Mouse (Mus musculus): ENCODE results near the gene Mxd3. TPM values are rescaled to one million over a fixed set of nuclear protein-coding genes. Genes with fewer than 3 reads are reported as not detected.
A peak's percentile ranks its signal among the peaks of the same experiment; 100 is the strongest.

Gene Mxd3
- total RNA-seq, 2 experiments from 2014 or later: 2.9 to 3.0 TPM

- DNase-seq: no peak
These were observed 2.7 kb upstream of the Mxd3 start for GRCm38 (mm10) chr13:55332331-55332730.

DNA sequence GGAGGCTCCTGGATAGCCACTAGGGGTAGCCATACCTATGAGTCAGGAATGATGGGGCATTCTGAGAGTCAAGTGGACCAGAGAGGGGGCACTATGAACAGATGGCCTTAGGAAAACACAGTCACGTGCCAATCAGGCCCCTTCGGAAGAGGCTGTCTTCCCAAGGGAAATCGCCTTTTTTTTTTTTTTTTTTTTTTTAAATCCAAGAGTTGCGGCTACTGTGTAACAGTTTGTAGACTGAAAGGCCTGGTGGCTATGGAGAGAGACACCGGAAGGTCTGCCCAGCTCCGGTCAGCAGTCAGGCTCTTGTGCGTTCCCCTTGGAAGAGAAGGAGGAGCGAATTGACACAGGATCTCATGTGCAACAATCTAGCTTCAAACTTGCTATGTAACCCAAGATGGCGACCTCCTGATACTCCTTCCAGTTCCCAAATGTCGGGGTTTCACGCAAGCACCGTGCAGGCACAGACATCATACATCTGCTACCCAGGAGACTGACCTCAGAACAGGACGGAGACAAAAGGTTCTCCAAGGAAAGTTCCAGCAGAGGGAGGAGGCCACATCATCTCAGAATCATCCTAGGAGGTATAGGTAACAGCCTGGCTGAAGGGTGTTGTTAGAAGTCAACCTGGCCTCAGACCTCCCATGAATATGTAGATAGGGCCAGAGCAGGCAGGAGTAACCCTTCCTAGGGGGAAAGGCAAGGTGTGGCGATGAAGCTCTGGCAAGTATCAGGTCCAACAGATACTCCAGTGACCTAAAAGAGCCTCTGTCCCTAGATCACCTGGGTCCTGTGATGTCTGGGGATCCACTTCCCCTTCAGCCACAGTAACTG is 1.2 kb upstream of the Mxd3 start:
- no peak for DNase-seq

GRCm38 (mm10) chr13:55329109-55329682 is 427 bp downstream of the Mxd3 start:
- no peak for DNase-seq

DNA sequence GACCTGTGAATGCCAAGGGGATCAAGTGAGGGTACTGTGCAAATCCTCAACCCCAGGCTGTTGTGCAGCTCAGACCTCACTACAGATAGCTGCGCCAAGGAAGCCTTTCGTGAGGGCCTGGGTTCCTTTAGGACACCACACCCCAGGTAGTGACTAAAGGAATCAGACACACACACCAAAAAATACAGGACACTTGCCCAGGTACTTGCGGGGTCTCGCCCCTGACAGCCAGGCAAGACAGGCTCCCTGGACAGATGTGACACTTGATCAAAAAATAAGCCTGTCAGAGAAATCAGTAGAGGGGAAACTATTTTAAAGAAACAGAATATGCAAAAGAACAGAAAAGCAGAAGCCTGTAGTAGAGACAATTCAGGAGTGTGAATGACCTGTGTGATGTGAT is 982 bp downstream of the Mxd3 start:
- no peak for DNase-seq

GRCm38 (mm10) chr13:55328171-55328570 is 1.5 kb downstream of the Mxd3 start:
- no peak for DNase-seq

- peak; percentile 89 for DNase-seq
These were observed 2.0 kb downstream of the Mxd3 start for GRCm38 (mm10) chr13:55327633-55328032.

DNA sequence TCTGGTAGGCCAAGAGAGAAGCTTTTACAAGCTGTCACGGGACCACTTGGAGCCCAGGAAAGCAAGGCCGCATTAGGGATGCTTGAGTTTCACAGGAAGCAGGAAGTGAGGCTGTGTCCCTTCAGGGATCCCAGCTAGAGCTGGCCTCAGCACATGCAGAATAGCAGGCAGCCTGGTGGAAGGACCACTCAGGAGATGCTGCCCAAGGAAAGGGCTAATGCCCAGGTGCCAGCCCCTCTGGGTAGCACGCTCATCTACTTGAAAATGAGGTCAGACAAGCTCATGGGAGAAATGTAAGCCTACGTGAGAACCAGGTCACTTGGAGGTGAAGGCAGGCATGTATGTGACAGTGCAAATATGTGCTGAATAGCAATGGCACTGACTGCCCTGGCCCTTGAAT is 2.5 kb downstream of the Mxd3 start:
- no peak for DNase-seq

GRCm38 (mm10) chr13:55325596-55325995 is 4.0 kb downstream of the Mxd3 start:
- DNase-seq: no peak

DNA sequence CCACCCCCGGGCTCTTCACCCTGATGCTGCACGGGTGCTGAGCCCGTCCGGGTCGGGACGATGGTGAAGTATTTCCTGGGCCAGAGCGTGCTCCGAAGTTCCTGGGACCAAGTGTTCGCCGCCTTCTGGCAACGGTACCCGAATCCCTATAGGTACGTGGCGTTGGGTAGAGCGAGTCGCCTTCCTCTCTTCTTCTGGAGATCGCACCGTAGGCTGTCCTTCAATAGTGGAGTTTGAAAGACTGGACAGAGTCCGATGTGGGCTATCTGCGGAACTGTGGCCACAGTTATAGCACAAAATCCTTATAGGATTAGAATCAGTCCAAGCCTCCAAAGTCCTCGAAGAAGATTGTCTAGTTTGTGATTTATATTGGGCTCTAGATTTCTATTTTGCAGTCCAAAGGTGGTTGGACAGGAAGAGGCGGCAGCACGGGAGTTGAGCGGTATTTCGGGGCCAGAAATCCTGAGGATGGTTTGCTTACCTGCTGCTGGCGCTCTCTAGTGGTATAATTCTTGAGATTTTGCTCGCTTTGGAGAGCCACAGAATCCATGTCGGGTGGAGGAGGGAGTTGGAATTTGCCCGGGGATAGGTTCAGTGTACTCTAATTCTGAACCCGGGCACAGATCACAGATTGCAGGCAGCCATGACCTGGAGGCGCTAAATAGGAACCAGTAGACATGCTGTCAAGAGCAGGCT is 7.3 kb downstream of the Mxd3 start:
- DNase-seq: peak; percentile 34 to 59

DNA sequence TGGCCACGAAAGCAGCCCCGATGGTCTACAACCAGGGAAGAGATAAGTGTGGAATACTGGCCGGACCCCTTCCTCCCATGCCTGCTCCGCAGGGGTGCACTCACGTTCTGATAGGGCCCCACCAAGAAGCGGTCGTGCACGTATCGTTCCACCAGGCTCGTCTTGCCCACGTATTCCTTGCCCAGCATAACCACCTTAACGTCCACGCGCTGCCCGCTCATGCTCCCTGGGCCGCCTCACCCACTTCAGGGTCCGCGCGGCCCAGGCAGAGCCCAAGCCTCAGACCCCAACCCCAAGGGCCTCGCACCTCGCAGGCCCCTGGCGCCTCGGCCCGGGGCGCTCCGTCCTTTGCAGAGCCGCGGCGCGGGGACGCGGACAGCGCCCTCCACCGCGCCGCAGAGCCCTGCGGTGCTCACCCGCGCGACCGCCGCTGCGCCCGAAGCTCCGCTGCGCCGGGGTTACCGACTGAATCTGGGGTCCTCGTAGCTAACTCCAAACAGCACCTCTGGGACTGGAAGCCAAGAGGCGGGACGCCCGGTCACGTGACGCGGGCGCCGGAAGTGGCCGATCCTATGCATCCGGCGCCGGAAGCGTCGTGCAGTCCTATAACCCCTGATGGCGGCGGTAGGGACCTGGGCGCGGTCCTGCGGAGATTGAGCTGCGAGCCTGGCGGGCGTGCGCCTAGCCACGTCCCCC is 8.0 kb downstream of the Mxd3 start, which contains the start of gene Rab24:
TSS of gene Rab24 (minus strand) at position 513 of the 696 bp plus-strand sequence.
- peak; percentile 90 to 93 for DNase-seq

DNA sequence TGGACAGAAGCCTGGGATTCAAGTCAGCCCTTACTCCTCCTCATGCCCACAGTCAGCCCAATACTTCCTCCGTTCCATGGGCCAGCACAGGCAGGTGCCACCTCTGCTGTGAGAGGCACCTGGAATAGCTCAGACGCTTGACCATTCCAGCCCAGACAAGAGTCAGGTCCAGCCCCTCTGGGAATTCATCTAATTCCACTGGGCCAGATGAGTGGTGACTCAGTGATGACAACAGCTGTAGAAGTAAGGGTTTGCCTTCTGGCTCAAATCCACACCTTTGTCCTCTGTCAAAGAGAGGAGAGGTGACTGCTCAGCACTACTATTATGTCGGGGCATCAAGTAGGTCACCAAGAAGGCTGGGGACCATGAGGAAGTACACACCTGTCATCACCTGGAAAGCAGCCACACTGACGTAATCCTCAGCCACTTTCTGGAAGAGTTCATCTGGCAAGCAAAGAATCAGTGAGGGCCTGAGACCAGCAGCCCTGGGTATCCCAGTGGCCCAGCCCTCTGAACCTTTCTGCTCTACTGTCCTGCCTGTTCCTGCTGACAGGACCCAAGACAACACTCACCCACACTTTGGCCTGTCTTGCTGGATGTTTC is 9.6 kb downstream of the Mxd3 start, which contains the start of gene Prelid1:
TSS of gene Prelid1 (plus strand) at position 570 of the 603 bp plus-strand sequence.
- DNase-seq: no peak

GRCm38 (mm10) chr13:55318351-55318750 is 11.3 kb downstream of the Mxd3 start:
- DNase-seq: no peak

GRCm38 (mm10) chr13:55314891-55315412 is 14.7 kb downstream of the Mxd3 start:
- DNase-seq: no peak

GRCm38 (mm10) chr13:55313051-55313450 is 16.6 kb downstream of the Mxd3 start:
- no peak for DNase-seq

- DNase-seq: no peak
These were observed 17.5 kb downstream of the Mxd3 start for GRCm38 (mm10) chr13:55312028-55312630.

GRCm38 (mm10) chr13:55300913-55301312 is 28.7 kb downstream of the Mxd3 start:
- DNase-seq: no peak

DNA sequence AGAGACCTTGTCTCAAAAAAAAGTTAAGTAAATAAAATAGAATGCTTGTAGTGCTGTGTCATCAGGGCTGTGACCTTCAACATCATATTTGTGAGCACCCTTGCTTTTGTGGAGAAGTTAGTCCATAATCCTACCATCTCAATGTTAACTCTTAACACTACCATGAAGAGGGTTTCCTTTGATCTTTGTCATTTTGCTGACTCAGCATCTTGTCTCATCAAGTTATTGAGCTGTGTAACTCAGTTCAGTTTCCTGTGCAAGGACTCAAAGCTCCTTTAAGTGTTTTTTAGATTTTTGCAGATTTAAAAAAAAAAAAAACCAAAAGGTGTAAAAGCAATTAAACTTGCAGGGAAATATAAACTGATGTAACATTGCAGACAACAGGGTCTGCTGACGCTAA is 32.9 kb downstream of the Mxd3 start:
- DNase-seq: no peak

DNA sequence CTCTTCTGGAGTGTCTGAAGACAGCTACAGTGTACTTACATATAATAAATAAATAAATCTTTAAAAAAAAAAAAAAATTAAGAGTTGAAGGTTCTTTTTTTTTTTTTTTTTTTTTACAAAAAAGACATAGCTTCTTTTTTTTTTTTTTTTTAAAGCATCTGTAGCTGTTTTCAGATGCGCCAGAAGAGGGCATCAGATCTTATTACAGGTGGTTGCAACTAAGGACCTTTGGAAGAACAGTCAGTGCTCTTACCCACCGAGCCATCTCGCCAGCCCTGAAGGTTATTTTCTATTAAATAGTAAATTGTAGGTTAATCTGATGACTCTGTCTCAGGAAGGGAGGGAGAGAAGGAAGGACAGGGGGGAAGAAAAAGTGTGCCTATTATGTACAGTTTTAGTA is 40.8 kb downstream of the Mxd3 start:
- peak in 1 of 2 experiments; percentile 15 for DNase-seq

DNA sequence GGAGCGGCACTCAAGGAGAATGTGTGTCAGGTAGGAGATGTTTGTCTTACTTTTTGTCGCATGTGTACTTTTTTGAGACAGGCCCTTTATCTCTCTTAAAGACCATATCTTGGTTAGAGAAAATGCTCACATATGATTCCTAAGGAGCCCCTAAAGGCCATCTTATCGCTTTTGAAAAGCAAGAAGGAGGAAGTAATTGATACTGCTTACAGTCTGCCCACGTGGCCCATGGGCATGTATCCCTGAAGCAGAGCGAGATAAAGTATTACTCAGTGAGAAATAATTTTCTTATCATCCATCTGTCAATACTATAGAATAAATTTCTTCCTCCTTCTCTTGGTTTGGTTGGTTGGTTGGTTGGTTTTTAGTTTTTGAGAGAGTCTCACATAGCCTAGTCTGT is 52.0 kb downstream of the Mxd3 start:
- DNase-seq: no peak

DNA sequence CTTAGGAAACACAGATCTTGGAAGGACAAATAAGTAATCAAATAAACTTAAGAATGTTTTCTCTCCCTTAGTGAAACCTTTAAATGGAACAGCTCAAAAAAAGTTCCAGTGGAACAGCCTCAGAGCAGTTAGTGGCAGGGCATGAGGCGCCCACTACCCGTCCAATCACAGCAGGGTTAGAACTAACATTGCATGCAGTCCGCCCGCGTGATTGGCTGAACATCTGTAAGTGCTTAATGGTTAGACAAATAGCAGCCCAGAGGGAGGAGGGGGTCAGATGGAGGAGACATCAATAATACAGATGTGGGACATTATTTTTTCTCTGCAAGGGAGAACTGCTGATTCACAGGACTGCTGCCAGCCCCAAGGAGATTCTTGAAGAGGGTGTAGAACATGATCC is 52.4 kb downstream of the Mxd3 start:
- DNase-seq: no peak
